Mouse (Mus musculus) brain, embryonic 14.5 days (tissue): ENCODE measurements around the gene Cdc42ep5.

Source experiments
- CTCF ChIP-seq: fragments of 200-500 bp; IDR thresholded peaks from 2 replicates; pipeline ENCODE4 v1.5.1; 2012; ENCODE audit warnings: inconsistent platforms, mild to moderate bottlenecking, moderate library complexity, borderline replicate concordance; ENCODE audit not compliant: insufficient read depth, insufficient read length; ENCODE audit errors: extremely low read depth
- POLR2A ChIP-seq: fragments of 200-500 bp; IDR thresholded peaks from 2 replicates; pipeline ENCODE4 v1.6.1; 2012; ENCODE audit warnings: mild to moderate bottlenecking, inconsistent platforms, borderline replicate concordance; ENCODE audit not compliant: poor library complexity, insufficient read depth, insufficient read length, severe bottlenecking; ENCODE audit errors: extremely low read depth

- no peak for TF ChIP-seq CTCF
- TF ChIP-seq POLR2A, result no peak
Observed at GRCm38 (mm10) chr7:4123732-4124131, 40.9 kb downstream of the Cdc42ep5 start.
